Mouse (Mus musculus): ENCODE data around the gene Ccser1.

Gene Ccser1

GRCm38 (mm10) chr6:61179949-61180755 is at the start of gene Ccser1:
Gene Ccser1 (plus strand): TSS chr6:61180324.
- peak; percentile 49 for DNase-seq (ENCODE audit: low read depth, low spot score)

GRCm38 (mm10) chr6:61136436-61136835 is 43.7 kb upstream of the Ccser1 start:
- DNase-seq (ENCODE audit: low read depth, low spot score): no peak

GRCm38 (mm10) chr6:61143031-61143430 is 37.1 kb upstream of the Ccser1 start:
- DNase-seq (ENCODE audit: low read depth, low spot score): no peak

- DNase-seq (ENCODE audit: low read depth, low spot score): no peak
These were observed 27.2 kb upstream of the Ccser1 start for GRCm38 (mm10) chr6:61152924-61153323.

GRCm38 (mm10) chr6:61154654-61155053 is 25.5 kb upstream of the Ccser1 start:
- no peak for DNase-seq (ENCODE audit: low read depth, low spot score)

- DNase-seq (ENCODE audit: low read depth, low spot score): no peak
These were observed 25.0 kb upstream of the Ccser1 start for GRCm38 (mm10) chr6:61155059-61155629.

- DNase-seq (ENCODE audit: low read depth, low spot score): no peak
These were observed 24.4 kb upstream of the Ccser1 start for GRCm38 (mm10) chr6:61155718-61156117.

GRCm38 (mm10) chr6:61162117-61162516 is 18.0 kb upstream of the Ccser1 start:
- no peak for DNase-seq (ENCODE audit: low read depth, low spot score)

- no peak for DNase-seq (ENCODE audit: low read depth, low spot score)
These were observed 13.2 kb upstream of the Ccser1 start for GRCm38 (mm10) chr6:61166891-61167290.

GRCm38 (mm10) chr6:61176126-61176525 is 4.0 kb upstream of the Ccser1 start:
- no peak for DNase-seq (ENCODE audit: low read depth, low spot score)

GRCm38 (mm10) chr6:61177476-61177875 is 2.6 kb upstream of the Ccser1 start:
- DNase-seq (ENCODE audit: low read depth, low spot score): no peak

- no peak for DNase-seq (ENCODE audit: low read depth, low spot score)
These were observed 529 bp upstream of the Ccser1 start for GRCm38 (mm10) chr6:61179641-61179948.

- peak; percentile 8 for DNase-seq (ENCODE audit: low read depth, low spot score)
These were observed 650 bp downstream of the Ccser1 start for GRCm38 (mm10) chr6:61180756-61181191.

- no peak for DNase-seq (ENCODE audit: low read depth, low spot score)
These were observed 8.9 kb downstream of the Ccser1 start for GRCm38 (mm10) chr6:61189029-61189428.

- DNase-seq (ENCODE audit: low read depth, low spot score): no peak
These were observed 11.7 kb downstream of the Ccser1 start for GRCm38 (mm10) chr6:61191597-61192386.

- DNase-seq (ENCODE audit: low read depth, low spot score): no peak
These were observed 23.2 kb downstream of the Ccser1 start for GRCm38 (mm10) chr6:61203344-61203743.

GRCm38 (mm10) chr6:61206042-61206441 is 25.9 kb downstream of the Ccser1 start:
- no peak for DNase-seq (ENCODE audit: low read depth, low spot score)

GRCm38 (mm10) chr6:61206619-61207018 is 26.5 kb downstream of the Ccser1 start:
- no peak for DNase-seq (ENCODE audit: low read depth, low spot score)

- no peak for DNase-seq (ENCODE audit: low read depth, low spot score)
These were observed 30.1 kb downstream of the Ccser1 start for GRCm38 (mm10) chr6:61210061-61210737.

GRCm38 (mm10) chr6:61215705-61216104 is 35.6 kb downstream of the Ccser1 start:
- no peak for DNase-seq (ENCODE audit: low read depth, low spot score)

- DNase-seq (ENCODE audit: low read depth, low spot score): no peak
These were observed 36.4 kb downstream of the Ccser1 start for GRCm38 (mm10) chr6:61216514-61216913.

GRCm38 (mm10) chr6:61217717-61218116 is 37.6 kb downstream of the Ccser1 start:
- DNase-seq (ENCODE audit: low read depth, low spot score): no peak
